Mouse (Mus musculus) lung, postnatal 0 days (tissue): ENCODE measurements at regions not wholly inside any gene's neighbourhood (a gene's known extent, or its start where the extent isn't known, plus 50 kb on each side); places are given as distances from the start of the nearest gene placed in this dataset.

Experiments used
- ATAC-seq: fragments of 200-750 bp; cut with Nextera tagmentation; 2 replicates; pipeline ENCODE4 v1.8.0; 2017; ENCODE audit warnings: moderate library complexity
- DNase-seq: peaks from one replicate; pipeline ENCODE4 v3.0.0-alpha.2; 2016; ENCODE audit warnings: low spot score
- H3K27ac ChIP-seq: fragments of 300-500 bp; sonication (generic); 2 replicates; pipeline ENCODE4 v1.5.1; 2014; ENCODE audit warnings: antibody characterized with exemption, mild to moderate bottlenecking, low read length, mixed read lengths
- H3K27me3 ChIP-seq: fragments of 300-500 bp; sonication (generic); replicated peaks from 2 replicates; pipeline ENCODE4 v1.6.1; 2014; ENCODE audit warnings: low read length, mixed read lengths; ENCODE audit not compliant: insufficient read depth
- H3K36me3 ChIP-seq: fragments of 300-500 bp; sonication (generic); 2 replicates; pipeline ENCODE4 v1.6.1; 2014; ENCODE audit warnings: low read length, mixed read lengths; ENCODE audit not compliant: insufficient read depth
- H3K4me1 ChIP-seq: fragments of 300-500 bp; sonication (generic); 2 replicates; pipeline ENCODE4 v1.6.1; 2014; ENCODE audit warnings: antibody characterized with exemption, low read depth, low read length, mixed read lengths; ENCODE audit not compliant: insufficient read depth
- H3K4me2 ChIP-seq: fragments of 300-500 bp; sonication (generic); replicated peaks from 2 replicates; pipeline ENCODE4 v1.6.1; 2014; ENCODE audit warnings: low read depth, mild to moderate bottlenecking, low read length, moderate library complexity, mixed read lengths
- H3K4me3 ChIP-seq: fragments of 300-500 bp; sonication (generic); 2 replicates; pipeline ENCODE4 v1.5.1; 2014; ENCODE audit warnings: low read depth, low read length
- H3K9ac ChIP-seq: fragments of 300-500 bp; sonication (generic); replicated peaks from 2 replicates; pipeline ENCODE4 v1.6.1; 2014; ENCODE audit warnings: low read depth, mild to moderate bottlenecking
- H3K9me3 ChIP-seq: fragments of 300-500 bp; sonication (generic); 2 replicates; pipeline ENCODE4 v1.6.1; 2016; ENCODE audit warnings: low read length, mixed read lengths
- CTCF ChIP-seq: IDR thresholded peaks from 2 replicates; pipeline ENCODE4 v1.5.1; 2016; ENCODE audit warnings: antibody characterized with exemption, mild to moderate bottlenecking
- EP300 ChIP-seq: IDR thresholded peaks from 2 replicates; pipeline ENCODE4 v1.6.1; 2016; ENCODE audit warnings: antibody characterized with exemption, mild to moderate bottlenecking, control low read depth
- WGBS: fragments of 180-500 bp; shearing (Covaris S2); extraction: QIAGEN DNeasy Blood & Tissue Kit; methylation state at CpG from one replicate; pipeline ENCODE4 v1.1.7; 2014; 5-methylcytosine and 5-hydroxymethylcytosine counted together

- ATAC-seq (peak; percentile 49), DNase-seq (peak; percentile 61)
- Histone ChIP-seq H3K4me1 (no peaks in the 10 kb centered on the region), H3K4me3 (no peak overlapping the region), H3K9ac (no peak overlapping the region), H3K9me3 (no peaks in the 10 kb centered on the region), H3K27ac (no peak overlapping the region), H3K27me3 (no peaks in the 10 kb centered on the region), H3K36me3 (no peaks in the 10 kb centered on the region), H3K4me2 (no peak overlapping the region)
- TF ChIP-seq CTCF (peak; percentile 18; the same call in 1 of the 2 replicates), EP300 (no peak)
- 59% methylated on average over 12 of the region's 12 CpGs for WGBS
Observed at GRCm38 (mm10) chr17:4301142-4301853, 605.2 kb upstream of the Nox3 start.

GRCm38 (mm10) chr17:4311785-4312379, 615.8 kb upstream of the Nox3 start:
- ATAC-seq: no peak
- no peaks in the 10 kb centered on the region for H3K27me3 ChIP-seq
- no peak overlapping the region for H3K9ac ChIP-seq
- H3K4me3 ChIP-seq: no peak overlapping the region
- no peaks in the 10 kb centered on the region for H3K4me1 ChIP-seq
- no peak overlapping the region for H3K27ac ChIP-seq
- WGBS: 52% methylated on average over 4 of the region's 4 CpGs
- no peaks in the 10 kb centered on the region for H3K9me3 ChIP-seq
- TF ChIP-seq CTCF (no peak), EP300 (no peak)
- DNase-seq: no peak
- H3K4me2 ChIP-seq: no peak overlapping the region
- H3K36me3 ChIP-seq: no peaks in the 10 kb centered on the region

GRCm38 (mm10) chr17:4319141-4319540, 623.1 kb upstream of the Nox3 start:
- Histone ChIP-seq H3K9ac (no peak overlapping the region), H3K9me3 (no peaks in the 10 kb centered on the region), H3K4me1 (no peaks in the 10 kb centered on the region), H3K27ac (no peak overlapping the region), H3K4me3 (no peak overlapping the region), H3K27me3 (no peaks in the 10 kb centered on the region), H3K4me2 (no peak overlapping the region), H3K36me3 (no peaks in the 10 kb centered on the region)
- DNase-seq (peak; percentile 72), ATAC-seq (peak; percentile 75)
- 42% methylated on average over 4 of the region's 4 CpGs for WGBS
- TF ChIP-seq EP300 (peak; percentile 54; the same call in 1 of the 2 replicates), CTCF (no peak)

- DNase-seq: no peak
- no peak overlapping the region for H3K4me2 ChIP-seq
- no peaks in the 10 kb centered on the region for H3K9me3 ChIP-seq
- no peaks in the 10 kb centered on the region for H3K36me3 ChIP-seq
- no peak for ATAC-seq
- H3K4me1 ChIP-seq: no peaks in the 10 kb centered on the region
- no peak overlapping the region for H3K9ac ChIP-seq
- no peak for TF ChIP-seq EP300
- TF ChIP-seq CTCF: no peak
- no peaks in the 10 kb centered on the region for H3K27me3 ChIP-seq
- no peak overlapping the region for H3K27ac ChIP-seq
- WGBS: 83% methylated on average over 1 of the region's 1 CpGs
- H3K4me3 ChIP-seq: no peak overlapping the region
Observed at GRCm38 (mm10) chr17:4328810-4329209, 632.7 kb upstream of the Nox3 start.

GRCm38 (mm10) chr17:4331650-4332049, 635.6 kb upstream of the Nox3 start:
- DNase-seq (no peak), ATAC-seq (no peak)
- no peak for TF ChIP-seq CTCF
- TF ChIP-seq EP300: no peak
- no peak overlapping the region for H3K27ac ChIP-seq
- no peaks in the 10 kb centered on the region for H3K4me1 ChIP-seq
- H3K9ac ChIP-seq: no peak overlapping the region
- H3K27me3 ChIP-seq: no peaks in the 10 kb centered on the region
- no peak overlapping the region for H3K4me2 ChIP-seq
- H3K4me3 ChIP-seq: no peak overlapping the region
- H3K9me3 ChIP-seq: no peaks in the 10 kb centered on the region
- no peaks in the 10 kb centered on the region for H3K36me3 ChIP-seq
- WGBS: 71% methylated on average over 9 of the region's 9 CpGs

DNA sequence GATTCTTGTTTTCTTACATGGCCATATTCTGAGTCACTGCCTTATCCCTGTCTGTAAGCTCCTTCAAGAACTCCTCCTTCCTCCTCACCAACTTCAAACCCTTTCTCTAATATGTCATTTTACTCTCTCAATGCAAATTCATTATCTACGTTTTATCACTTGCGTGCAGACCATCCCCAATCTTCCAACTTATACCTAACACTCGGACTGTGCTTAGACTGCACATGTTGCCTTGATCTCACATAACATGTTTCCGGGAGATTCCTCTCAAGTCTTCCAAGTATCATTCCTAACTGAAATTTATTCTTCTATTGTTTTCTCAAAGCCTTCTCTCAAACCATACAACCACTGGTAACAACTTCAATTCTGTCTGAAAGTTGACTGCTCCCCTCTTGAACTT, 637.0 kb upstream of the Nox3 start:
- H3K9ac ChIP-seq: no peak overlapping the region
- no peak overlapping the region for H3K27ac ChIP-seq
- H3K4me1 ChIP-seq: no peaks in the 10 kb centered on the region
- 90% methylated on average over 4 of the region's 4 CpGs for WGBS
- TF ChIP-seq CTCF (no peak), EP300 (no peak)
- H3K4me2 ChIP-seq: no peak overlapping the region
- no peaks in the 10 kb centered on the region for H3K9me3 ChIP-seq
- no peaks in the 10 kb centered on the region for H3K27me3 ChIP-seq
- ATAC-seq (no peak), DNase-seq (no peak)
- no peak overlapping the region for H3K4me3 ChIP-seq
- H3K36me3 ChIP-seq: no peaks in the 10 kb centered on the region
